Mouse (Mus musculus) macrophage (primary cell): Measurements from ENCODE around the gene Gm21800. TPM values are rescaled to one million over a fixed set of nuclear protein-coding genes. Genes with fewer than 3 reads are reported as not detected.
"Not testable (repeated sequence)": the region's sequence is repeated elsewhere in the genome, so short reads cannot be mapped to it uniquely, and the experiment has no call there.

Experiments
- H3K27ac ChIP-seq: fragments of 350-480 bp; formaldehyde crosslinking; 2 replicates; pipeline ENCODE4 v1.9.0; 2021
- H3K36me3 ChIP-seq: fragments of 350-480 bp; formaldehyde crosslinking; 2 replicates; pipeline ENCODE4 v1.9.0; 2021; ENCODE audit errors: inconsistent target
- H3K4me3 ChIP-seq: fragments of 350-480 bp; formaldehyde crosslinking; 2 replicates; pipeline ENCODE4 v1.9.0; 2021; ENCODE audit errors: inconsistent target
- H3K79me2 ChIP-seq: fragments of 350-480 bp; formaldehyde crosslinking; 2 replicates; pipeline ENCODE4 v1.9.0; 2021; ENCODE audit errors: inconsistent target
- WGBS: methylation state at CpG from one replicate; pipeline ENCODE4 v1.1.7; 2026; ENCODE audit warnings: inconsistent platforms; ENCODE audit not compliant: missing documents; 5-methylcytosine and 5-hydroxymethylcytosine counted together
- polyA plus RNA-seq: library from polyadenylated mRNA; stranded (reverse); fragments of 250-400 nt; gene quantifications from 3 replicates; pipeline ENCODE4 v1.2.4, GENCODE M21; 2018; ENCODE audit warnings: inconsistent platforms
- total RNA-seq, 78 experiments: library from RNA; depleted of rRNA; stranded (reverse); fragments of 250-400 nt; gene quantifications; 1 replicate in 9 of 78; 2 replicates in 24 of 78; 3 replicates in 43 of 78; 4 replicates in 2 of 78; pipeline ENCODE4 v1.2.4; 2018; ENCODE audit warnings: inconsistent platforms in 56 of 78

The Gm21800 gene
- total RNA-seq (2018; cell fraction: chromatin; rRNA removed): not detected
- total RNA-seq (2018; cell fraction: cytosol; rRNA removed): not detected
- total RNA-seq (2018; cell fraction: nucleus; rRNA removed): not detected
- polyA plus RNA-seq: not detected in 3 replicates

- not testable (repeated sequence) for H3K4me3 ChIP-seq, H3K27ac ChIP-seq, H3K36me3 ChIP-seq, H3K79me2 ChIP-seq
- no CpG with 5 or more reads among the region's 3 CpGs for WGBS
Observed at GRCm38 (mm10) chrY:41406198-41406597, at the start of gene Gm21800. Gm21800 (plus strand) TSS chrY:41406498.
